Mouse (Mus musculus) CH12.LX (cell line): ENCODE results near the gene Car2. TPM values are rescaled to one million over a fixed set of nuclear protein-coding genes. Genes with fewer than 3 reads are reported as not detected.

Experiments
- DNase-seq: peaks from one replicate; pipeline ENCODE4 v3.0.0-alpha.2; 2013; ENCODE audit errors: extremely low read depth
- H3K27ac ChIP-seq: 2 replicates; pipeline ENCODE4 v1.5.1; 2012; ENCODE audit warnings: low read depth, mild to moderate bottlenecking, control low read depth, moderate library complexity; ENCODE audit not compliant: insufficient read depth
- H3K27me3 ChIP-seq: replicated peaks from 2 replicates; pipeline ENCODE3; 2012; ENCODE audit warnings: inconsistent platforms
- H3K36me3 ChIP-seq, 2 experiments: replicated peaks in 1 of 2; 2 replicates each; pipeline versions ENCODE3 to v1.6.1; 2012; ENCODE audit warnings: inconsistent platforms in 1 of 2, low read length in 1 of 2, mild to moderate bottlenecking in 1 of 2, mixed read lengths in 1 of 2, moderate library complexity in 1 of 2; ENCODE audit not compliant: control insufficient read depth in 1 of 2, insufficient read depth in 1 of 2
- H3K4me1 ChIP-seq, 2 experiments: 2 replicates each; pipeline ENCODE4 v1.6.1; 2012; ENCODE audit warnings: inconsistent platforms in 1 of 2, moderate library complexity in 1 of 2; ENCODE audit not compliant: insufficient read depth in 2 of 2, control insufficient read depth in 1 of 2
- H3K4me2 ChIP-seq: 2 replicates; pipeline ENCODE4 v1.6.1; 2012; ENCODE audit warnings: low read depth, mild to moderate bottlenecking, control low read depth; ENCODE audit not compliant: poor library complexity, insufficient read depth, severe bottlenecking
- H3K4me3 ChIP-seq, 3 experiments: fragments of 150-350 bp in 1 of 3; sonication (generic) in 1 of 3; replicated peaks in 1 of 3; 2 replicates each; pipeline versions ENCODE3 to v1.5.1; 2011 to 2012; ENCODE audit warnings: low read depth in 2 of 3, low read length in 2 of 3, mild to moderate bottlenecking in 2 of 3, moderate library complexity in 2 of 3, control low read depth in 1 of 3, improper control_type of control experiment in 1 of 3, inconsistent platforms in 1 of 3, mixed read lengths in 1 of 3; ENCODE audit not compliant: poor library complexity in 1 of 3
- H3K79me2 ChIP-seq: replicated peaks from 2 replicates; pipeline ENCODE4 v1.6.1; 2012; ENCODE audit warnings: mild to moderate bottlenecking, moderate library complexity; ENCODE audit not compliant: control insufficient read depth, poor library complexity, insufficient read depth, severe bottlenecking; ENCODE audit errors: extremely low read depth
- H3K9ac ChIP-seq: 2 replicates; pipeline ENCODE4 v1.6.1; 2012; ENCODE audit warnings: low read depth, mild to moderate bottlenecking, control low read depth, moderate library complexity; ENCODE audit not compliant: insufficient read depth
- H3K9me3 ChIP-seq: replicated peaks from 2 replicates; pipeline ENCODE3; 2012; ENCODE audit warnings: low read length, inconsistent platforms, mixed read lengths
- CHD1 ChIP-seq: IDR thresholded peaks from 2 replicates; pipeline ENCODE4 v1.6.1; 2012; ENCODE audit warnings: low read depth, low read length, improper control_type of control experiment, inconsistent platforms
- EP300 ChIP-seq: IDR thresholded peaks from 2 replicates; pipeline ENCODE4 v1.6.1; 2011; ENCODE audit warnings: low read length, improper control_type of control experiment
- ETS1 ChIP-seq: conservative IDR thresholded peaks from 2 replicates; pipeline ENCODE4 v1.6.1; 2012; ENCODE audit warnings: low read depth, mild to moderate bottlenecking, inconsistent platforms, low read length, improper control_type of control experiment, moderate library complexity
- HCFC1 ChIP-seq: IDR thresholded peaks from 2 replicates; pipeline ENCODE4 v1.6.1; 2012; ENCODE audit warnings: low read depth, mild to moderate bottlenecking, inconsistent platforms, low read length, improper control_type of control experiment
- IRF4 ChIP-seq: IDR thresholded peaks from 2 replicates; pipeline ENCODE4 v1.6.1; 2014; ENCODE audit warnings: low read depth, mild to moderate bottlenecking, inconsistent platforms, low read length, improper control_type of control experiment
- MAFK ChIP-seq: IDR thresholded peaks from 2 replicates; pipeline ENCODE4 v1.6.1; 2011; ENCODE audit warnings: low read length, improper control_type of control experiment; ENCODE audit not compliant: insufficient replicate concordance
- MAZ ChIP-seq: IDR thresholded peaks from 2 replicates; pipeline ENCODE4 v1.6.1; 2012; ENCODE audit warnings: low read depth, mild to moderate bottlenecking, inconsistent platforms, low read length, improper control_type of control experiment, moderate library complexity
- MYC ChIP-seq: IDR thresholded peaks from 2 replicates; pipeline ENCODE4 v1.6.1; 2011; ENCODE audit warnings: low read depth, mild to moderate bottlenecking, improper control_type of control experiment, low read length
- NELFE ChIP-seq: IDR thresholded peaks from 2 replicates; pipeline ENCODE4 v1.6.1; 2011; ENCODE audit warnings: low read depth, low read length, improper control_type of control experiment
- POLR2A ChIP-seq: IDR thresholded peaks from 2 replicates; pipeline ENCODE4 v1.6.1; 2011; ENCODE audit warnings: low read depth, mild to moderate bottlenecking, improper control_type of control experiment, low read length
- POLR2AphosphoS2 ChIP-seq: IDR thresholded peaks from 2 replicates; pipeline ENCODE4 v1.6.1; 2011; ENCODE audit warnings: low read depth, low read length, improper control_type of control experiment
- RCOR1 ChIP-seq: conservative IDR thresholded peaks from 2 replicates; pipeline ENCODE4 v1.6.1; 2012; ENCODE audit warnings: low read depth, mild to moderate bottlenecking, inconsistent platforms, low read length, improper control_type of control experiment
- SIN3A ChIP-seq: IDR thresholded peaks from 2 replicates; pipeline ENCODE4 v1.6.1; 2012; ENCODE audit warnings: low read length, improper control_type of control experiment, inconsistent platforms
- SMC3 ChIP-seq: IDR thresholded peaks from 2 replicates; pipeline ENCODE4 v1.6.1; 2011; ENCODE audit warnings: low read depth, low read length, improper control_type of control experiment
- TBP ChIP-seq: conservative IDR thresholded peaks from 2 replicates; pipeline ENCODE4 v1.6.1; 2011; ENCODE audit warnings: low read depth, low read length, improper control_type of control experiment
- TCF12 ChIP-seq: IDR thresholded peaks from 2 replicates; pipeline ENCODE4 v1.6.1; 2014; ENCODE audit warnings: low read depth, mild to moderate bottlenecking, inconsistent platforms, low read length, improper control_type of control experiment
- USF1 ChIP-seq: IDR thresholded peaks from 2 replicates; pipeline ENCODE4 v1.6.1; 2014; ENCODE audit warnings: low read depth, mild to moderate bottlenecking, inconsistent platforms, low read length, improper control_type of control experiment
- ZC3H11A ChIP-seq: IDR thresholded peaks from 2 replicates; pipeline ENCODE4 v1.6.1; 2012; ENCODE audit warnings: low read depth, mild to moderate bottlenecking, inconsistent platforms, low read length, improper control_type of control experiment
- ZMIZ1 ChIP-seq: IDR thresholded peaks from 2 replicates; pipeline ENCODE4 v1.6.1; 2012; ENCODE audit warnings: low read depth, mild to moderate bottlenecking, inconsistent platforms, low read length, improper control_type of control experiment
- ZNF384 ChIP-seq: IDR thresholded peaks from 2 replicates; pipeline ENCODE4 v1.6.1; 2012; ENCODE audit warnings: low read depth, low read length, improper control_type of control experiment, inconsistent platforms
- dilution Hi-C: fragments of 300-500 bp; cut with MboI; formaldehyde crosslinking; loops from 2 replicates; pipeline ENCODE4 v1.14.3; 2020; ENCODE audit warnings: low sequenced_read_pairs; ENCODE audit not compliant: extremely low pct_unique_long_range_greater_than_20kb, extremely low pct_ligation_motif_present
- in situ Hi-C: fragments of 300-500 bp; cut with MboI; formaldehyde crosslinking; loops from 3 replicates; pipeline ENCODE4 v1.14.3; 2019; ENCODE audit warnings: low sequenced_read_pairs, low pct_ligation_motif_present, low pct_unique_long_range_greater_than_20kb, mixed read lengths
- polyA plus RNA-seq: library from polyadenylated mRNA; unstranded; fragments of >175 nt; gene quantifications from 2 replicates; pipeline ENCODE4 v1.2.1, GENCODE M21; 2012; ENCODE audit warnings: low read depth; ENCODE audit not compliant: insufficient read length
- total RNA-seq, 2 experiments: library from RNA; depleted of rRNA; stranded (reverse); fragments of 300-350 nt in 1 of 2; fragments of >200 nt in 1 of 2; gene quantifications; 2 replicates each; pipeline ENCODE4 v1.2.3; 2012 to 2014

Car2 gene
- total and polyA plus RNA-seq, 3 experiments = 0.16 TPM; not detected in 2

GRCm38 (mm10) chr3:14945627-14946026, 59.6 kb downstream of the Car2 start:
- H3K4me3 ChIP-seq = no peak overlapping the region
- H3K9ac ChIP-seq = no peak overlapping the region
- H3K79me2 ChIP-seq = no peaks in the 10 kb centered on the region
- TF ChIP-seq TCF12 = no peak
- TF ChIP-seq TBP = no peak
- no peaks in the 10 kb centered on the region for H3K36me3 ChIP-seq
- H3K4me2 ChIP-seq = no peak overlapping the region
- in situ Hi-C loops = no loop called here
- H3K9me3 ChIP-seq = no peaks in the 10 kb centered on the region
- dilution Hi-C loops = no loop called here
- no peaks in the 10 kb centered on the region for H3K27me3 ChIP-seq
- no peak overlapping the region for H3K27ac ChIP-seq
- no peaks in the 10 kb centered on the region for H3K4me1 ChIP-seq
- DNase-seq = no peak

- in situ Hi-C loops (no loop called here), dilution Hi-C loops (no loop called here)
- H3K4me1 ChIP-seq = no peaks in the 10 kb centered on the region
Measured at GRCm38 (mm10) chr3:14948067-14948800, 62.2 kb downstream of the Car2 start.

GRCm38 (mm10) chr3:14950031-14950430, 64.0 kb downstream of the Car2 start:
- dilution Hi-C loops = no loop called here
- Histone ChIP-seq H3K27ac (no peak overlapping the region), H3K36me3 (no peaks in the 10 kb centered on the region), H3K27me3 (no peaks in the 10 kb centered on the region), H3K9me3 (no peaks in the 10 kb centered on the region), H3K4me2 (no peak overlapping the region), H3K9ac (no peak overlapping the region), H3K4me3 (no peak overlapping the region), H3K4me1 (no peaks in the 10 kb centered on the region), H3K79me2 (no peaks in the 10 kb centered on the region)
- no peak for DNase-seq
- TF ChIP-seq EP300 (no peak), TCF12 (no peak), CHD1 (no peak), POLR2AphosphoS2 (no peak), ZMIZ1 (no peak), ETS1 (no peak), ZNF384 (no peak), ZC3H11A (no peak), IRF4 (no peak), NELFE (no peak), SIN3A (no peak), MAZ (no peak), POLR2A (no peak), HCFC1 (no peak), RCOR1 (no peak)
- in situ Hi-C loops = no loop called here

More at GRCm38 (mm10) chr3:14948067-14948800, 62.2 kb downstream of the Car2 start:
- H3K27me3 ChIP-seq = no peaks in the 10 kb centered on the region
- no peak overlapping the region for H3K9ac ChIP-seq
- no peak overlapping the region for H3K4me2 ChIP-seq
- H3K4me3 ChIP-seq = no peak overlapping the region
- H3K27ac ChIP-seq = no peak overlapping the region
- no peaks in the 10 kb centered on the region for H3K79me2 ChIP-seq
- TF ChIP-seq SIN3A = no peak
- TF ChIP-seq TCF12 = no peak
- no peak for TF ChIP-seq USF1
- no peak for TF ChIP-seq MYC
- TF ChIP-seq MAFK = no peak
- no peak for TF ChIP-seq ZMIZ1
- no peak for TF ChIP-seq SMC3
- no peaks in the 10 kb centered on the region for H3K36me3 ChIP-seq
- no peak for DNase-seq
- no peaks in the 10 kb centered on the region for H3K9me3 ChIP-seq
